Mouse (Mus musculus): ENCODE measurements around the gene Arl3.

DNA sequence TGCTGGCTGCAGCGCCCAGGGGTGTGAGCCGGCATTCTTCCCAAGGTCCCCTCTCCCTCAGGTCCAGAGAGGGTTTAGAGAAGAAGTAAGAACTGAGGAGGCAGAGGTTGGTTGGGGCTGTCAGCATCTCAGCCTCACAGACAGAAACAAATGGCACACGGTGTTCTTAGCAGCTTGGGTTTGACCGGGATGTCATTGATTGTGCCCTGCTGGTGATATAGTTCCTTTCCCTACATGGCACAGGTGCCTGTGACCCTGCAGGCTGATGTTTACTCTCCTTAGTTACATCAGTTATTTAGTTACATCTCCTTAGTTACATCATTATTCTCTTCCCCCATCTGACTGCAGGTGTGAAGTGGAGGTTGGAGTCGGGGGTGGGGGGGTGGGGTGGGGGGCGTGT, 18.6 kb upstream of the Arl3 start:
- TF ChIP-seq POLR2A (IDR thresholded peaks at IDR 0.05; ENCODE audit: borderline replicate concordance, low read depth, low read length) (no peak), CTCF (IDR thresholded peaks at IDR 0.05; ENCODE audit: low read depth, low read length) (no peak)
